ENCODE assay signal across 28 mouse cellular contexts in genomic region chr8:95543065-95543464, GRCm38 (mm10). TPM values are rescaled to one million over a fixed set of nuclear protein-coding genes. Genes with fewer than 3 reads are reported as not detected.
DNase-seq lines count a peak whose midpoint lies in the region; ATAC-seq lines count a peak whose summit lies in the region.
"Had no signal": no experiment of that assay in that cellular context is flagged by ENCODE, and none has a peak within 500 bp of the region (broad histone marks: within the 10 kb centered on the region; RNA-seq: fewer than 3 reads in every experiment).

No protein-coding gene starts in this region.

- no peaks in the 10 kb centered on the region for H3K27me3 ChIP-seq in midbrain, embryonic 11.5 days (ENCODE audit: control insufficient read depth, insufficient read depth, low read length)
- H3K27me3 ChIP-seq in midbrain, embryonic 14.5 days (ENCODE audit: control insufficient read depth, insufficient read depth, low read length): no peaks in the 10 kb centered on the region
- H3K27me3 ChIP-seq: CH12.LX had no signal

- 84% methylated on average over 3 of the region's 3 CpGs for WGBS in midbrain, embryonic 11.5 days
- 76% methylated on average over 3 of the region's 3 CpGs for WGBS in midbrain, embryonic 14.5 days

- H3K9me3 ChIP-seq in midbrain, embryonic 11.5 days (ENCODE audit: control insufficient read depth, low read length): no peaks in the 10 kb centered on the region
- no peaks in the 10 kb centered on the region for H3K9me3 ChIP-seq in midbrain, embryonic 14.5 days (ENCODE audit: control insufficient read depth, low read length)
- H3K9me3 ChIP-seq: G1E had no signal

- intact Hi-C loops in heart, postnatal 14 days (cut with DNase I): no loop called here

- no peak overlapping the region for H3K27ac ChIP-seq in midbrain, embryonic 11.5 days (ENCODE audit: low read depth, low read length)
- H3K27ac ChIP-seq in midbrain, embryonic 14.5 days (replicated peaks; ENCODE audit: low read depth, low read length): no peak overlapping the region

- DNase-seq in frontal cortex, adult 2 months (ENCODE audit: extremely low spot score in 1 of 2, low spot score in 1 of 2): no peak
- DNase-seq in midbrain, embryonic 11.5 days (ENCODE audit: low spot score, missing footprints): peak; percentile 74
- no peak for DNase-seq in midbrain, embryonic 14.5 days
- DNase-seq in brain, adult 2 months (ENCODE audit: low read depth, low spot score): peak; percentile 23
- no peak for DNase-seq in heart, postnatal 14 days
- DNase-seq: adrenal gland, adult 2 months; adrenal gland, adult 8-10 months; adrenal gland, postnatal 10 days; adrenal gland, postnatal 14 days; adrenal gland, postnatal 25 days; adrenal gland, postnatal 36 days; B cell, adult 2 months; cerebellum, adult 11 months; cerebellum, adult 11-12 months; cerebellum, adult 18-20 months; cerebellum, adult 2 months had no signal

- no peaks in the 10 kb centered on the region for H3K36me3 ChIP-seq in midbrain, embryonic 11.5 days (ENCODE audit: control insufficient read depth, insufficient read depth, low read length)
- H3K36me3 ChIP-seq in midbrain, embryonic 14.5 days (ENCODE audit: control insufficient read depth, insufficient read depth, low read length): no peaks in the 10 kb centered on the region
- H3K36me3 ChIP-seq: G1E had no signal

- no peak overlapping the region for H3K9ac ChIP-seq in midbrain, embryonic 11.5 days (ENCODE audit: low read length)
- H3K9ac ChIP-seq in midbrain, embryonic 14.5 days (replicated peaks; ENCODE audit: low read length): no peak overlapping the region

- peak; percentile 75 for ATAC-seq in frontal cortex, adult (ENCODE audit: low TSS enrichment)
- no peak for ATAC-seq in midbrain, embryonic 11.5 days (ENCODE audit: low FRiP score)
- ATAC-seq in midbrain, embryonic 14.5 days (ENCODE audit: low FRiP score, low TSS enrichment): no peak
- ATAC-seq: activated CD4-positive, CD25-positive, alpha-beta regulatory T cell, adult 4 months; CD4-positive, CD25-positive, alpha-beta regulatory T cell, adult 4 months; Patski had no signal

- no peak overlapping the region for H3K4me3 ChIP-seq in midbrain, embryonic 11.5 days (ENCODE audit: low read depth, low read length)
- no peak overlapping the region for H3K4me3 ChIP-seq in midbrain, embryonic 14.5 days (replicated peaks; ENCODE audit: low read depth, low read length)

- H3K4me1 ChIP-seq in midbrain, embryonic 11.5 days (ENCODE audit: control insufficient read depth, insufficient read depth, low read length): no peaks in the 10 kb centered on the region
- H3K4me1 ChIP-seq in midbrain, embryonic 14.5 days (ENCODE audit: control insufficient read depth, insufficient read depth, low read length): no peaks in the 10 kb centered on the region

- H3K4me2 ChIP-seq in midbrain, embryonic 11.5 days: no peak overlapping the region
- no peak overlapping the region for H3K4me2 ChIP-seq in midbrain, embryonic 14.5 days (ENCODE audit: low read length)

RNA-seq across cellular contexts. Expression of gene Ccdc113, which starts 9.2 kb away (rescaled TPM):
- 2.0 and 2.2 TPM in 2 replicates for polyA plus RNA-seq in frontal cortex, adult 2 months (2012; rRNA removed)
- polyA plus RNA-seq in midbrain, embryonic 11.5 days (2014; fragmentation: Nextera tagmentation; extraction: Ambion mirVana): not detected in 2 replicates
- polyA plus RNA-seq in midbrain, embryonic 14.5 days (2014; fragmentation: Nextera tagmentation; extraction: Ambion mirVana): 0.66 and 0.78 TPM in 2 replicates
- not detected for total RNA-seq in heart, postnatal 14 days (2021)
- total RNA-seq: CH12.LX, G1E, MEL had no signal
- polyA plus RNA-seq: activated CD4-positive, CD25-positive, alpha-beta regulatory T cell, adult 4 months; adrenal gland, adult 2 months; C2C12; CD4-positive, CD25-positive, alpha-beta regulatory T cell, adult 4 months; G1E had no signal

RNA-seq across cellular contexts. Expression of gene Prss54, which starts 33.1 kb away (rescaled TPM):
- polyA plus RNA-seq in frontal cortex, adult 2 months (2012; rRNA removed): 0.10 and 0.15 TPM in 2 replicates
- not detected in 2 replicates for polyA plus RNA-seq in midbrain, embryonic 11.5 days (2014; fragmentation: Nextera tagmentation; extraction: Ambion mirVana)
- not detected in 2 replicates for polyA plus RNA-seq in midbrain, embryonic 14.5 days (2014; fragmentation: Nextera tagmentation; extraction: Ambion mirVana)
- total RNA-seq in heart, postnatal 14 days (2021): not detected
- total RNA-seq: adrenal gland, adult 18-20 months; adrenal gland, adult 2 months; adrenal gland, adult 8-10 months; adrenal gland, postnatal 10 days; adrenal gland, postnatal 14 days; adrenal gland, postnatal 25 days; adrenal gland, postnatal 36 days; adrenal gland, postnatal 4 days; CH12.LX; ES-E14; MEL had no signal
- polyA plus RNA-seq: activated CD4-positive, CD25-positive, alpha-beta regulatory T cell, adult 4 months; adrenal gland, adult 2 months; brain, embryonic 14.5 days; C2C12; CD4-positive, CD25-positive, alpha-beta regulatory T cell, adult 4 months; cerebellum, adult 2 months; G1E; Patski had no signal

RNA-seq across cellular contexts. Expression of gene Csnk2a2, which starts 53.2 kb away (rescaled TPM):
- polyA plus RNA-seq in frontal cortex, adult 2 months (2012; rRNA removed): 45.8 and 48.5 TPM in 2 replicates
- 13.1 and 14.7 TPM in 2 replicates for polyA plus RNA-seq in midbrain, embryonic 11.5 days (2014; fragmentation: Nextera tagmentation; extraction: Ambion mirVana)
- 18.8 and 19.1 TPM in 2 replicates for polyA plus RNA-seq in midbrain, embryonic 14.5 days (2014; fragmentation: Nextera tagmentation; extraction: Ambion mirVana)
- total RNA-seq in heart, postnatal 14 days (2021): 10 to 100 TPM; 32.8 to 35.0 TPM

Comparison
In these comparisons a context has a peak if more than half of its experiments do, and no peak if none do; other contexts are left out.
1. DNase-seq: peak in midbrain, embryonic 11.5 days (single experiment) and brain, adult 2 months (single experiment); none in frontal cortex, adult 2 months (0 of 2), midbrain, embryonic 14.5 days (single experiment) and heart, postnatal 14 days (0 of 2).